ENCODE assay signal across 8 mouse cellular contexts in genomic region chr7:51879136-51879723, GRCm38 (mm10). TPM values are rescaled to one million over a fixed set of nuclear protein-coding genes. Genes with fewer than 3 reads are reported as not detected.
DNase-seq lines count a peak whose midpoint lies in the region; ATAC-seq and TF ChIP-seq lines count a peak whose summit lies in the region.

No protein-coding gene starts in this region.

- DNase-seq in brain, embryonic 14.5 days (ENCODE audit: low read depth): peak; percentile 92
- peak; percentile 9 for DNase-seq in heart, postnatal 25 days (ENCODE audit: low spot score)
- DNase-seq in layer of hippocampus, postnatal 25 days (ENCODE audit: extremely low spot score in 1 of 2, low spot score in 1 of 2): peak; percentile 37 to 56
- peak; percentile 34 for DNase-seq in lung, postnatal 0 days (ENCODE audit: low spot score)
- DNase-seq in thymus, adult 18-20 months: peak; percentile 17 to 20

- TF ChIP-seq POLR2A in ES-Bruce4 (IDR thresholded peaks at IDR 0.05; ENCODE audit: insufficient read depth, low read length): no peak
- peak; percentile 8; the same call in 1 of the 2 replicates for TF ChIP-seq POLR2A in brain, embryonic 14.5 days (IDR thresholded peaks at IDR 0.05; ENCODE audit: borderline replicate concordance, extremely low read depth, insufficient read depth, insufficient read length, poor library complexity, severe bottlenecking)

- H3K4me3 ChIP-seq in ES-Bruce4 (ENCODE audit: low read depth, low read length): peak overlapping the region; percentile 61
- H3K4me3 ChIP-seq in forebrain, embryonic 16.5 days (replicated peaks; ENCODE audit: low read length): peak overlapping the region; percentile 64
- H3K4me3 ChIP-seq in lung, postnatal 0 days (ENCODE audit: low read depth, low read length): peak overlapping the region; percentile 14

- H3K9me3 ChIP-seq in ES-Bruce4 (replicated peaks; ENCODE audit: control insufficient read depth, insufficient read depth, low read length, poor library complexity, severe bottlenecking): no peaks in the 10 kb centered on the region
- H3K9me3 ChIP-seq in forebrain, embryonic 16.5 days (ENCODE audit: control insufficient read depth, low read length): no peaks in the 10 kb centered on the region
- H3K9me3 ChIP-seq in lung, postnatal 0 days (ENCODE audit: low read length): no peaks in the 10 kb centered on the region

- no peak for TF ChIP-seq EP300 in ES-Bruce4 (IDR thresholded peaks at IDR 0.05; ENCODE audit: insufficient read depth, low read depth, low read length)
- no peak for TF ChIP-seq EP300 in lung, postnatal 0 days (IDR thresholded peaks at IDR 0.05)

- no peaks in the 10 kb centered on the region for H3K36me3 ChIP-seq in ES-Bruce4 (ENCODE audit: control insufficient read depth, insufficient read depth, low read length, poor library complexity, severe bottlenecking)
- H3K36me3 ChIP-seq in forebrain, embryonic 16.5 days (ENCODE audit: control insufficient read depth, insufficient read depth): no peaks in the 10 kb centered on the region
- no peaks in the 10 kb centered on the region for H3K36me3 ChIP-seq in lung, postnatal 0 days (ENCODE audit: insufficient read depth, low read length)

- peaks cover 3% of the 10 kb centered on the region for H3K4me1 ChIP-seq in ES-Bruce4 (ENCODE audit: control insufficient read depth, insufficient read depth, low read length)
- H3K4me1 ChIP-seq in forebrain, embryonic 16.5 days (replicated peaks; ENCODE audit: control insufficient read depth, insufficient read depth, low read length): peaks cover 7% of the 10 kb centered on the region
- no peaks in the 10 kb centered on the region for H3K4me1 ChIP-seq in lung, postnatal 0 days (ENCODE audit: insufficient read depth, low read depth, low read length)

- WGBS in forebrain, embryonic 16.5 days: under 1% methylated on average over 17 of the region's 17 CpGs
- WGBS in lung, postnatal 0 days: 2% methylated on average over 17 of the region's 17 CpGs

- no peak for TF ChIP-seq CTCF in ES-Bruce4 (IDR thresholded peaks at IDR 0.05; ENCODE audit: low read depth, low read length)
- no peak for TF ChIP-seq CTCF in brain, embryonic 14.5 days (IDR thresholded peaks at IDR 0.05; ENCODE audit: borderline replicate concordance, extremely low read depth, insufficient read depth, insufficient read length)
- TF ChIP-seq CTCF in lung, postnatal 0 days (IDR thresholded peaks at IDR 0.05): no peak

- peak overlapping the region; percentile 25 for H3K9ac ChIP-seq in ES-Bruce4 (ENCODE audit: low read depth, poor library complexity, severe bottlenecking)
- H3K9ac ChIP-seq in forebrain, embryonic 16.5 days (replicated peaks; ENCODE audit: low read depth, low read length): peak overlapping the region; percentile 82
- H3K9ac ChIP-seq in lung, postnatal 0 days (replicated peaks; ENCODE audit: low read depth): no peak overlapping the region

- H3K27me3 ChIP-seq in ES-Bruce4 (ENCODE audit: control insufficient read depth, insufficient read depth, low read length, poor library complexity, severe bottlenecking): no peaks in the 10 kb centered on the region
- no peaks in the 10 kb centered on the region for H3K27me3 ChIP-seq in forebrain, embryonic 16.5 days (replicated peaks; ENCODE audit: control insufficient read depth, insufficient read depth, low read length)
- H3K27me3 ChIP-seq in lung, postnatal 0 days (replicated peaks; ENCODE audit: insufficient read depth, low read length): no peaks in the 10 kb centered on the region

- intact Hi-C loops in heart, postnatal 25 days (cut with DNase I): no loop called here

- no peak overlapping the region for H3K27ac ChIP-seq in ES-Bruce4 (ENCODE audit: insufficient read depth, low read length)
- peak overlapping the region; percentile 79 for H3K27ac ChIP-seq in forebrain, embryonic 16.5 days (ENCODE audit: low read length)
- no peak overlapping the region for H3K27ac ChIP-seq in lung, postnatal 0 days (ENCODE audit: low read length)

- peak; percentile 98 for ATAC-seq in forebrain, embryonic 16.5 days
- ATAC-seq in lung, postnatal 0 days: peak; percentile 57
- ATAC-seq in neutrophil, adult 5-6 weeks (ENCODE audit: extremely low read depth, insufficient number of reproducible peaks, low FRiP score, poor library complexity, severe bottlenecking): peak; percentile 71; the same call in 1 of the 2 replicates

- H3K4me2 ChIP-seq in forebrain, embryonic 16.5 days (ENCODE audit: low read length): peak overlapping the region; percentile 83
- peak overlapping the region; percentile 54 for H3K4me2 ChIP-seq in lung, postnatal 0 days (replicated peaks; ENCODE audit: low read depth, low read length)

RNA-seq across cellular contexts. Expression of gene Fancf, which starts 17.2 kb away (rescaled TPM):
- polyA plus RNA-seq in ES-Bruce4 (2011; ENCODE audit: insufficient read depth, insufficient read length, low read depth, missing spikeins): 6.8 and 8.4 TPM in 2 replicates
- 10.0 and 15.3 TPM in 2 replicates for polyA plus RNA-seq in brain, embryonic 14.5 days (2012; rRNA removed)
- polyA plus RNA-seq in forebrain, embryonic 16.5 days (2015; fragmentation: Nextera tagmentation; extraction: Ambion mirVana): 8.5 and 9.4 TPM in 2 replicates
- 1 to 10 TPM; 2.0 to 2.4 TPM for total RNA-seq in heart, postnatal 25 days (2021)
- 1 to 10 TPM; 4.6 to 5.0 TPM for total RNA-seq in layer of hippocampus, postnatal 25 days (2021)
- polyA plus RNA-seq in lung, postnatal 0 days (2015; fragmentation: Nextera tagmentation; extraction: Ambion mirVana): 4.6 and 5.1 TPM in 2 replicates
- 2.1 and 4.1 TPM in 2 replicates for total RNA-seq in neutrophil, adult 5-6 weeks (2017)

RNA-seq across cellular contexts. Expression of gene Gas2, which starts 17.4 kb away (rescaled TPM):
- 20.6 and 25.7 TPM in 2 replicates for polyA plus RNA-seq in ES-Bruce4 (2011; ENCODE audit: insufficient read depth, insufficient read length, low read depth, missing spikeins)
- polyA plus RNA-seq in brain, embryonic 14.5 days (2012; rRNA removed): 12.5 and 14.3 TPM in 2 replicates
- polyA plus RNA-seq in forebrain, embryonic 16.5 days (2015; fragmentation: Nextera tagmentation; extraction: Ambion mirVana): 15.8 and 17.8 TPM in 2 replicates
- 1 to 10 TPM; 6.4 to 7.5 TPM for total RNA-seq in heart, postnatal 25 days (2021)
- total RNA-seq in layer of hippocampus, postnatal 25 days (2021): 10 to 100 TPM; 16.5 to 19.9 TPM
- polyA plus RNA-seq in lung, postnatal 0 days (2015; fragmentation: Nextera tagmentation; extraction: Ambion mirVana): 4.0 and 4.6 TPM in 2 replicates
- 0.98 and 2.8 TPM in 2 replicates for total RNA-seq in neutrophil, adult 5-6 weeks (2017)

Comparison
In these comparisons a context has a peak if more than half of its experiments do, and no peak if none do; other contexts are left out.
1. H3K4me3 ChIP-seq: peak in every context shown above with its lines; median percentile 64 in forebrain, embryonic 16.5 days; 61 in ES-Bruce4; 14 in lung, postnatal 0 days.
2. DNase-seq: peak in every context shown above with its lines; median percentile 92 in brain, embryonic 14.5 days; 46 in layer of hippocampus, postnatal 25 days; 34 in lung, postnatal 0 days; 18 in thymus, adult 18-20 months; 9 in heart, postnatal 25 days.